Mouse (Mus musculus) kidney, adult 2 months (tissue): ENCODE data around the gene Cd8b1.

ENCODE experiments used
- CTCF ChIP-seq: fragments of 200-500 bp; conservative IDR thresholded peaks from 2 replicates; pipeline ENCODE4 v1.5.1; 2011; ENCODE audit warnings: low read depth, mild to moderate bottlenecking, control low read depth, low read length, moderate library complexity, mixed read lengths; ENCODE audit not compliant: insufficient read depth, insufficient read length
- POLR2A ChIP-seq: fragments of 200-500 bp; IDR thresholded peaks from one replicate; pipeline ENCODE4 v1.6.1; 2011; ENCODE audit warnings: low read depth, low read length, control low read depth

- TF ChIP-seq POLR2A (no peak), CTCF (no peak)
These were observed 50.7 kb downstream of the Cd8b1 start, which contains the start of gene Cd8a for GRCm38 (mm10) chr6:71373249-71373775.
